ENCODE assay signal across 9 mouse cellular contexts in the genomic region with DNA sequence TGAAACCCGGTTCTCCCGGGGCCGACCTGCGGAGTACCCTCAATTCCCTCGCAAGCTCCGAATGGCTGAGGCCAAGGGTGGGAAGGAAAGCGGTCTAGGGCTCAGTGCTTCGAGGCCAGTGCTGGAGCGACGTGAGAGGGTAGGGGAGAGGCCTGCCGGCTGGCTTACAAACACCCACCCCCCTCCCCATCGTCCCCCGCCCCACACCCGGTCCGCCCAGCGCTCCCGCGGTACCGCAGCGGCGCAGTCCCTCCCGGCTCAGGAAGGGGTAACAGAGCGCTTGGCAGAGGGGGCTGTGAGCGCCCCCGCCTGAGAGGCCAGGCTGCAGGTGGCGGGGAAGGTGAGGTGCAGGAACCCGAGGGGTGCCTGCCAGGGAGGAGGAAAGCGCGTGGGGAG. TPM values are rescaled to one million over a fixed set of nuclear protein-coding genes. Genes with fewer than 3 reads are reported as not detected.
DNase-seq lines count a peak whose midpoint lies in the region; ATAC-seq lines count a peak whose summit lies in the region.
"Had no signal": no experiment of that assay in that cellular context is flagged by ENCODE, and none has a peak within 500 bp of the region (broad histone marks: within the 10 kb centered on the region; RNA-seq: fewer than 3 reads in every experiment).

A gene (plus strand): TSS at position 287 of the 396 bp plus-strand sequence.

- no peak within 1 kb of the TSS for H3K27ac ChIP-seq in kidney, embryonic 15.5 days
- no peak within 1 kb of the TSS for H3K27ac ChIP-seq in intestine, embryonic 14.5 days (ENCODE audit: low read depth)
- H3K27ac ChIP-seq in neural tube, embryonic 13.5 days (replicated peaks), result no peak within 1 kb of the TSS; the same call in 1 of the 2 replicates

- DNase-seq in kidney, adult 11 months, result no peak
- peak; percentile 65 for DNase-seq in embryo, embryonic 9.5 days (ENCODE audit: extremely low spot score)
- DNase-seq in intestine, embryonic 14.5 days (ENCODE audit: low spot score), result peak; percentile 80
- DNase-seq in MN1 (ENCODE audit: low spot score), result no peak
- DNase-seq in layer of hippocampus, adult 18-20 months (ENCODE audit: low spot score in 2 of 2), result no peak
- no peak for DNase-seq in adrenal gland, adult 18-20 months (ENCODE audit: low spot score in 2 of 2)

- H3K9ac ChIP-seq in kidney, embryonic 15.5 days, result no peak within 1 kb of the TSS
- no peak within 1 kb of the TSS for H3K9ac ChIP-seq in intestine, embryonic 14.5 days (ENCODE audit: low read length)
- H3K9ac ChIP-seq in neural tube, embryonic 13.5 days, result no peak within 1 kb of the TSS

- ATAC-seq in kidney, embryonic 15.5 days (replicated peaks; ENCODE audit: low FRiP score), result no peak
- 0 out of 2 replicates have a peak, but pooled peaks have one; percentile 25 for ATAC-seq in intestine, embryonic 14.5 days (replicated peaks; ENCODE audit: low FRiP score, low TSS enrichment, low read depth)
- ATAC-seq in neural tube, embryonic 13.5 days (ENCODE audit: low read depth), result peak; percentile 45; the same call in 1 of the 2 replicates
- ATAC-seq: Patski had no signal

- H3K27me3 ChIP-seq in kidney, embryonic 15.5 days, result peaks cover 100% of the 10 kb centered on the region
- H3K27me3 ChIP-seq in intestine, embryonic 14.5 days (replicated peaks; ENCODE audit: control insufficient read depth, insufficient read depth, low read length), result peaks cover 100% of the 10 kb centered on the region
- H3K27me3 ChIP-seq in neural tube, embryonic 13.5 days, result peaks cover 100% of the 10 kb centered on the region

- peak within 1 kb of the TSS; percentile 58 for H3K4me2 ChIP-seq in kidney, embryonic 15.5 days
- H3K4me2 ChIP-seq in intestine, embryonic 14.5 days (ENCODE audit: low read length), result peak within 1 kb of the TSS; percentile 51
- H3K4me2 ChIP-seq in neural tube, embryonic 13.5 days, result peak within 1 kb of the TSS; percentile 41

- no peaks in the 10 kb centered on the region for H3K36me3 ChIP-seq in kidney, embryonic 15.5 days
- H3K36me3 ChIP-seq in intestine, embryonic 14.5 days (ENCODE audit: control insufficient read depth, insufficient read depth, low read length), result no peaks in the 10 kb centered on the region
- H3K36me3 ChIP-seq in neural tube, embryonic 13.5 days, result no peaks in the 10 kb centered on the region

- H3K9me3 ChIP-seq in kidney, embryonic 15.5 days (replicated peaks), result no peaks in the 10 kb centered on the region
- H3K9me3 ChIP-seq in intestine, embryonic 14.5 days (ENCODE audit: control insufficient read depth, low read length), result no peaks in the 10 kb centered on the region
- no peaks in the 10 kb centered on the region for H3K9me3 ChIP-seq in neural tube, embryonic 13.5 days

- peak within 1 kb of the TSS; percentile 38 for H3K4me3 ChIP-seq in kidney, embryonic 15.5 days (replicated peaks)
- peak within 1 kb of the TSS; percentile 32 for H3K4me3 ChIP-seq in intestine, embryonic 14.5 days (ENCODE audit: low read depth, low read length)
- H3K4me3 ChIP-seq in neural tube, embryonic 13.5 days, result peak within 1 kb of the TSS; percentile 23

- peaks cover 42% of the 10 kb centered on the region for H3K4me1 ChIP-seq in kidney, embryonic 15.5 days
- peaks cover 13% of the 10 kb centered on the region for H3K4me1 ChIP-seq in intestine, embryonic 14.5 days (replicated peaks; ENCODE audit: control insufficient read depth, insufficient read depth, low read length)
- H3K4me1 ChIP-seq in neural tube, embryonic 13.5 days (replicated peaks), result peaks cover 24% of the 10 kb centered on the region

- 2% methylated on average over 29 of the region's 29 CpGs for WGBS in kidney, embryonic 15.5 days
- WGBS in intestine, embryonic 14.5 days, result under 1% methylated on average over 29 of the region's 29 CpGs
- under 1% methylated on average over 26 of the region's 29 CpGs for WGBS in neural tube, embryonic 13.5 days

RNA-seq across cellular contexts. Expression of the gene that starts here (rescaled TPM):
- polyA plus RNA-seq in kidney, embryonic 15.5 days (2015; fragmentation: Nextera tagmentation; extraction: Ambion mirVana), result not detected in 2 replicates
- 0.45 and 0.69 TPM in 2 replicates for polyA plus RNA-seq in intestine, embryonic 14.5 days (2014; fragmentation: Nextera tagmentation; extraction: Ambion mirVana)
- polyA plus RNA-seq in neural tube, embryonic 13.5 days (2015; fragmentation: Nextera tagmentation; extraction: Ambion mirVana), result 2.0 and 2.7 TPM in 2 replicates
- under 1 TPM; 0.54 to 0.63 TPM for total RNA-seq in layer of hippocampus, adult 18-20 months (2021)
- not detected for total RNA-seq in adrenal gland, adult 18-20 months (2021)
- polyA plus RNA-seq: Patski had no signal

Comparison
In these comparisons a context has a peak if more than half of its experiments do, and no peak if none do; other contexts are left out.
1. Peak in DNase-seq, ATAC-seq, H3K4me3 ChIP-seq and H3K4me2 ChIP-seq in intestine, embryonic 14.5 days; RNA of the gene not detected or under 1 TPM.